Mouse (Mus musculus) midbrain, embryonic 12.5 days (tissue): ENCODE measurements at regions not wholly inside any gene's neighbourhood (a gene's known extent, or its start where the extent isn't known, plus 50 kb on each side); places are given as distances from the start of the nearest gene placed in this dataset.
A peak's percentile ranks its signal among the peaks of the same experiment; 100 is the strongest.

Experiments
- ATAC-seq: fragments of 200-750 bp; cut with Nextera tagmentation; 2 replicates; pipeline ENCODE4 v1.8.0; 2017; ENCODE audit warnings: low read depth, moderate TSS enrichment, moderate library complexity; ENCODE audit not compliant: low FRiP score
- H3K27ac ChIP-seq: fragments of 300-500 bp; sonication (generic); replicated peaks from 2 replicates; pipeline ENCODE4 v1.5.1; 2016; ENCODE audit warnings: mild to moderate bottlenecking
- H3K27me3 ChIP-seq: fragments of 300-500 bp; sonication (generic); 2 replicates; pipeline ENCODE4 v1.6.1; 2016; ENCODE audit warnings: mild to moderate bottlenecking
- H3K36me3 ChIP-seq: fragments of 300-500 bp; sonication (generic); 2 replicates; pipeline ENCODE4 v1.6.1; 2016
- H3K4me1 ChIP-seq: fragments of 300-500 bp; sonication (generic); 2 replicates; pipeline ENCODE4 v1.6.1; 2016
- H3K4me2 ChIP-seq: fragments of 300-500 bp; sonication (generic); replicated peaks from 2 replicates; pipeline ENCODE4 v1.6.1; 2016; ENCODE audit warnings: mild to moderate bottlenecking, moderate library complexity
- H3K4me3 ChIP-seq: fragments of 300-500 bp; sonication (generic); 2 replicates; pipeline ENCODE4 v1.5.1; 2016; ENCODE audit warnings: mild to moderate bottlenecking
- H3K9ac ChIP-seq: fragments of 300-500 bp; sonication (generic); replicated peaks from 2 replicates; pipeline ENCODE4 v1.6.1; 2016; ENCODE audit warnings: mild to moderate bottlenecking, moderate library complexity
- H3K9me3 ChIP-seq: fragments of 300-500 bp; sonication (generic); 2 replicates; pipeline ENCODE4 v1.6.1; 2016; ENCODE audit warnings: mild to moderate bottlenecking
- WGBS: fragments of 180-500 bp; shearing (Covaris S2); methylation state at CpG from one replicate; pipeline ENCODE4 v1.1.7; 2016; 5-methylcytosine and 5-hydroxymethylcytosine counted together

DNA sequence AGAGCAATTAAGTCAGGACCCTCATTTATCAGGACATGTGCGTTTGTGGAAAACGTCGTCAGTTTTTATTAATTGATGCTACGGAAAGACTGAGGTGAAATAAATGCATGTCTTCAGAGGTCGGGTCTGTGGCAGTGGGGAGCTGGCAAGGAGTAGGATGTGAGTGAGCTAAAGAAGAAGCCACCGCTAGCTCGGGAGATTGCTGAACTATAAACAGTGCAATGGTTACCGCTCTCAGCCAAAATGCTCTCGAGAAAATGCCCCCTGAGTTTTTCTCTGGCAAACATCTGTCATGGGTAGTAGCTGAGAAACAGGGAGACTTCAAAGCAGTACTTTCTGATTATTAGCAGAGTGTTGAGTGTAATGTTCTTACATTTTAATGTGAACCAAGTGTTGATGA lies 454.4 kb upstream of the Pou3f3 start:
- H3K27ac ChIP-seq = no peak overlapping the region
- WGBS = 69% methylated on average over 9 of the region's 9 CpGs

DNA sequence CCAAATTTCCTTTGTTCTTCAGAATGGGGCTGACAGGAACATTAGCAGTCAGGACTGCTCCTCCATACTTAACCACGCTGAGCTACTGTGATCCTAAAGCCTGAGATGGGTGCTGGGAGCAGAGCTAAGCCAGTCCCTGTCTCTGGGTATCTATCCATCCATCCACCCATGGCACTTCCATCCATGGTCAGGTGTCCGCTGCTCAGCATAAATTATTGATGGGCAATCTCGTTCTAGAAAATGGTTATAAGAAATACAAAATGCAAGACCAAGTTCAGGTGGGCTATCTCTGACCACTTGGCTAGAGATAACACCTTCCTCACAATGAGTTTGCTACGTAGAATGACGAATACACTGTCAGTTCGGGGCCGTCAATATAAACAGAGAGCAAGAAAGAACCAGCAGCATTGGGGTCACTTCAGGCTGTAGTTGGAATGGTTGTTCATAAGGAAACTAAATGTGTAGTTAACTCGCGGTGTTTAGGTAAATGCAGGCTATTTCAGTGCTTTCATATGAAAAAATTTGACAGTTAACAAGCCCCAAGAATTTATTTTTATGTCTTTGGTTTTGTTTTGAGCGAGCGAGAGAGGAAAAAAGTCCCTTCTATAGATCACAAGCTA lies 453.9 kb upstream of the Pou3f3 start:
- Histone ChIP-seq H3K36me3 (no peaks in the 10 kb centered on the region), H3K27ac (peak overlapping the region; percentile 94)

More for the DNA sequence above, 454.4 kb upstream of the Pou3f3 start:
- H3K9me3 ChIP-seq = no peaks in the 10 kb centered on the region
- H3K36me3 ChIP-seq = no peaks in the 10 kb centered on the region
- no peak for ATAC-seq
- H3K4me3 ChIP-seq = no peak overlapping the region
- no peak overlapping the region for H3K4me2 ChIP-seq
- no peaks in the 10 kb centered on the region for H3K27me3 ChIP-seq
- H3K9ac ChIP-seq = no peak overlapping the region
- peaks cover 32% of the 10 kb centered on the region for H3K4me1 ChIP-seq

DNA sequence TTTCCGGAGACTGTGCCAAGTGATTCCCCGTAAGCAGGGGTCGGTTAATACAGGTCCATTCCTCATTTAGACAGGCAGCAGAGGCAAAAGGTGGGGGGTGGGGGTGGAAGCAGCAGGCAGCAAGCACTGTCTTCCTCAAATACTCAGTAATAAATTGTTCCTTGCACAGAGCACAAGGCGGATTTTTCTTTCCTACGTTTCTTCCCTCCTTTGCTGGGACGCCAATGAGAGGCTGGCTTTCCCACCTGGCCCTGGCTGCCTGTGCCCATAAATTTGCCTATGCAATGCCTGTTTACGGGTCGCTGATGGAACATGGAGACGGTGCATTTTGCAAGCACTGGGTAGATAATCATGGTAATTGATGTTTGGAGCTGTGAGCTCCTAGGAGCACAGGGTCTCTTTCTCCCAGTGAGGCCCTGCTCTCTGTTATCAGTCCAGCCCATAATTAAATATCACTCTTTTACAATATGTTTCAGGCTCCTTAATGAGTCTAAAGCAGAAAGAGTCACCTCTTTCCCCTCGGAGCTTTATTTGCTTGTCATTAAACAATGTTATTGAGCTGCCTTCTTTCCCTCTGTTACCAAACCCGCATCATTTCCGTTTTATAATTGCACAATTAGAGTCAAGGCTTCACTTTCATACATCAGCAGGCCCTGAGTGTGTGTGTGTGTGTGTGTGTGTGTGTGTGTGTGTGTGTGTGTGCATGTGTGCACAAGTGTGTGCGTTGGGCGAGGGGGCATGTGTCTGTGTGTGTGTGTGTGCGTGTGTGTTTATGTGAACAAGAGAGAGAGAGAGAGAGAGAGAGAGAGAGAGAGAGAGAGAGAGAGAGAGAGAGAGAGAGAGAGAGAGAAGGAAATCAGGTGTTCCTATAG lies 452.7 kb upstream of the Pou3f3 start:
- Histone ChIP-seq H3K4me2 (peak overlapping the region; percentile 37), H3K27me3 (no peaks in the 10 kb centered on the region), H3K4me1 (peaks cover 32% of the 10 kb centered on the region), H3K9ac (peak overlapping the region; percentile 28; the same call in 1 of the 2 replicates), H3K27ac (peak overlapping the region; percentile 94), H3K4me3 (no peak overlapping the region), H3K36me3 (no peaks in the 10 kb centered on the region), H3K9me3 (no peaks in the 10 kb centered on the region)
- 38% methylated on average over 13 of the region's 15 CpGs for WGBS
- peak; percentile 32 for ATAC-seq

More for the DNA sequence above, 453.9 kb upstream of the Pou3f3 start:
- H3K4me1 ChIP-seq = peaks cover 32% of the 10 kb centered on the region
- ATAC-seq = no peak
- H3K4me2 ChIP-seq = no peak overlapping the region
- no peak overlapping the region for H3K9ac ChIP-seq
- H3K4me3 ChIP-seq = no peak overlapping the region
- WGBS = 92% methylated on average over 11 of the region's 11 CpGs
- H3K9me3 ChIP-seq = no peaks in the 10 kb centered on the region
- H3K27me3 ChIP-seq = no peaks in the 10 kb centered on the region

GRCm38 (mm10) chr1:42243458-42243855 lies 452.1 kb upstream of the Pou3f3 start:
- 4% methylated on average over 5 of the region's 5 CpGs for WGBS
- Histone ChIP-seq H3K4me1 (peaks cover 32% of the 10 kb centered on the region), H3K9ac (no peak overlapping the region), H3K4me3 (peak overlapping the region; percentile 20), H3K36me3 (no peaks in the 10 kb centered on the region), H3K27me3 (no peaks in the 10 kb centered on the region), H3K4me2 (peak overlapping the region; percentile 37), H3K9me3 (no peaks in the 10 kb centered on the region), H3K27ac (peak overlapping the region; percentile 94)
- peak; percentile 61 for ATAC-seq

- Histone ChIP-seq H3K9ac (no peak overlapping the region), H3K27me3 (no peaks in the 10 kb centered on the region), H3K27ac (peak overlapping the region; percentile 94), H3K9me3 (no peaks in the 10 kb centered on the region), H3K4me2 (peak overlapping the region; percentile 37), H3K4me3 (peak overlapping the region; percentile 20), H3K4me1 (peaks cover 32% of the 10 kb centered on the region), H3K36me3 (no peaks in the 10 kb centered on the region)
- 4% methylated on average over 14 of the region's 14 CpGs for WGBS
- peak; percentile 92 for ATAC-seq
These were observed 451.7 kb upstream of the Pou3f3 start for GRCm38 (mm10) chr1:42243878-42244277.

GRCm38 (mm10) chr1:42252386-42252785 lies 443.2 kb upstream of the Pou3f3 start:
- Histone ChIP-seq H3K27me3 (no peaks in the 10 kb centered on the region), H3K9me3 (no peaks in the 10 kb centered on the region), H3K4me2 (no peak overlapping the region), H3K36me3 (no peaks in the 10 kb centered on the region), H3K9ac (no peak overlapping the region), H3K4me3 (no peak overlapping the region), H3K27ac (no peak overlapping the region), H3K4me1 (peaks cover 9% of the 10 kb centered on the region)
- ATAC-seq = no peak
- 85% methylated on average over 3 of the region's 3 CpGs for WGBS

- H3K27me3 ChIP-seq = no peaks in the 10 kb centered on the region
- ATAC-seq = no peak
- no peak overlapping the region for H3K9ac ChIP-seq
- 75% methylated on average over 3 of the region's 3 CpGs for WGBS
- no peaks in the 10 kb centered on the region for H3K9me3 ChIP-seq
- no peaks in the 10 kb centered on the region for H3K36me3 ChIP-seq
- H3K27ac ChIP-seq = no peak overlapping the region
- H3K4me3 ChIP-seq = no peak overlapping the region
- H3K4me2 ChIP-seq = no peak overlapping the region
- H3K4me1 ChIP-seq = peaks cover 23% of the 10 kb centered on the region
These were observed 441.8 kb upstream of the Pou3f3 start for GRCm38 (mm10) chr1:42253786-42254185.

- Histone ChIP-seq H3K27me3 (no peaks in the 10 kb centered on the region), H3K4me3 (no peak overlapping the region), H3K27ac (peak overlapping the region; percentile 90), H3K9ac (0 out of 2 replicates have a peak overlapping the region, but pooled peaks have one; percentile 34), H3K4me1 (peaks cover 49% of the 10 kb centered on the region), H3K9me3 (no peaks in the 10 kb centered on the region), H3K4me2 (no peak overlapping the region), H3K36me3 (no peaks in the 10 kb centered on the region)
- no peak for ATAC-seq
- 67% methylated on average over 10 of the region's 10 CpGs for WGBS
These were observed 438.5 kb upstream of the Pou3f3 start for GRCm38 (mm10) chr1:42256911-42257595.

DNA sequence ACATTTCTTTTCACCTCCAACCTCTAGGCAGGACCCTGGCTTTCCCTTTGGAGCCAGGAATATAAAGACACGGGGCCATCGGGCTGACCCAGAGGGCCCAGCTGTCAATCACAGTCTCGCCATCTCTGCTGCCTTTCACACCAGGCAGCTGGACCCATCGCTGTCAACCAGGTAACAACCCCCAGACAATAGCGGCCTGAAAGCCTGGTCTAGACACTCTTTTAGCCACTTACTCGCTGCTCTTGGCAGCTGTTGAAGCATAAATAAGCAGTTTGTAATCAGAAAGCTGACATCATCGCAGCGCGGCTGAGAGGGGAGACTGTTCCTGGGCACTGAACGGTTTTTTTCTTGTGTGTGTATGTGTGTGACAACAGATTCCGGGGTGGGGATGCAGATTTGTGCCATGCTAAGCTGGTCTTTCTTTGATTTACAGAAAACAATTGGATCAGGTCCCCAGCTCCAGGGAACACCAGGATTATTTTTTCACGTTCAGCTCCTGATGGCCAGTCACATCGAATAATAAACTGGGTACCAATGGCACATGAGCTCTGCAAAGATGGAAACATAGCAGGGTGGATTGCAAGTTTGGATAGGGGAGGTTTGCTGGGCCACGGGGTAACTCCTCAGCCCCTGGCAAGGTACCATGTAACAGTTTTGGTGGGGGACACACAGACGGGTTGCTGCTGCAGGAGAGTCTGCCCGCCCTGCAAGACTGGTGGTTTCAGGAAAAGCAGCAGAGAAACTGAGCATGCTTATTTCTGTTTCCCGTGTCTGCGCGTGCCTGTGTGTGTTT lies 437.6 kb upstream of the Pou3f3 start:
- Histone ChIP-seq H3K27me3 (no peaks in the 10 kb centered on the region), H3K4me1 (peaks cover 55% of the 10 kb centered on the region), H3K4me2 (peak overlapping the region; percentile 38), H3K36me3 (no peaks in the 10 kb centered on the region), H3K9ac (peak overlapping the region; percentile 34; the same call in 1 of the 2 replicates), H3K27ac (peak overlapping the region; percentile 90), H3K9me3 (no peaks in the 10 kb centered on the region), H3K4me3 (peak overlapping the region; percentile 12; the same call in 1 of the 2 replicates)
- ATAC-seq = peak; percentile 86
- WGBS = 20% methylated on average over 19 of the region's 19 CpGs

DNA sequence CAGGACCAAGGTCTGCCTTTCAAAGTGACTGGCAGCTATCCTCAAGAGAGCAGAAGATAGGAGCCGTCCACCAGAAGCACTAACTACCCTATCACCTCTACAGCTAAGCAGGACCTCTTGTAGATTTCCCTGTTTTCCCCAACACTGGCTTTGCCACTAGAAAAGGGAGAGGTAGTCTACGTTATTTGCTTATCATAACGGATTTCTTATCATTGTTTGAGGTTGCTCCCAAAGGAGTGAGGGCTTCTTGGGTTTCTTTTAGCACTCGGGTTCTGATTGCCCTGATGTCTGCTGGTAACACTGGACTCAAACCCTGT lies 437.0 kb upstream of the Pou3f3 start:
- Histone ChIP-seq H3K4me1 (peaks cover 55% of the 10 kb centered on the region), H3K9me3 (no peaks in the 10 kb centered on the region), H3K27ac (peak overlapping the region; percentile 90), H3K27me3 (no peaks in the 10 kb centered on the region), H3K36me3 (no peaks in the 10 kb centered on the region), H3K4me2 (peak overlapping the region; percentile 38), H3K4me3 (no peak overlapping the region), H3K9ac (no peak overlapping the region)
- ATAC-seq = no peak; the same call in 1 of the 2 replicates
- 49% methylated on average over 4 of the region's 4 CpGs for WGBS

DNA sequence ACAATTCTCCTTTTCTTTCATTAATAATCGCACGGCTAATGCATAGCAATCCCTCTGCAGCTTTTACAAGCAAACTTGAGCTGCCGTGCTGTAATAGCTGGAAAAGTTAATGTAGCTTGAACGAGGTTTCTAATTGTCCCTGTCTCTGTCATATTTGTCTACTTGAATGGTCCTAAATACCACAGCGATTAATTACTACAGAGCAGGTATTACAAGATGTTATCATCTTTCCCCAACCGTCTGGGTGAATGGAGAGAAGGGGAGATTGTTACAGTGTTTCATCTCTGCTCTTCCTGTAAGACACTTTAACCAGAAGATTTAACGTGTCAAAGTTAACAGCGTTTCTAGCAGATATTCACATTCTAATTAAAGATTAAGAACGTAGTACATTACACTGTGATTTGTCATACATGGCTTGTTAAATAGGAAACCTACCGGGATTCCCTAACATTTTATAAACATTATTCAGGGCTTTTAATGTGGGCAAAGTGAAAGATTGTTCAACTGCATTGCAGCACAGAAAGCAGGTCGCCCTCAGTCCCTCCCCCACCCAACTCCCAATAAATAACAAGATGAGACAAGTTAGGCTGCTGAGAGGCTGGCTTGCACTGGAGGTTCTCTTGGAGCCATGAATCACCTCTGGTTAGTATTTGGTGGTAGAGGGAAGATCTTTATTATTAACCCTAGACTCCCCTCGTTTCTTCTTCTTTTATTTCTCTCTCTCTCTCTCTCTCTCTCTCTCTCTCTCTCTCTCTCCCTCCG lies 436.2 kb upstream of the Pou3f3 start:
- 38% methylated on average over 12 of the region's 13 CpGs for WGBS
- H3K4me1 ChIP-seq = peaks cover 55% of the 10 kb centered on the region
- peak overlapping the region; percentile 90 for H3K27ac ChIP-seq
- no peak overlapping the region for H3K4me3 ChIP-seq
- no peaks in the 10 kb centered on the region for H3K27me3 ChIP-seq
- H3K9me3 ChIP-seq = no peaks in the 10 kb centered on the region
- no peaks in the 10 kb centered on the region for H3K36me3 ChIP-seq
- no peak for ATAC-seq
- H3K9ac ChIP-seq = peak overlapping the region; percentile 20
- peak overlapping the region; percentile 40 for H3K4me2 ChIP-seq
